Mouse (Mus musculus) lung, embryonic 14.5 days (tissue): Measurements from ENCODE around the gene Rnasel. TPM values are rescaled to one million over a fixed set of nuclear protein-coding genes. Genes with fewer than 3 reads are reported as not detected.

Experiments used
- ATAC-seq: fragments of 200-750 bp; cut with Nextera tagmentation; 2 replicates; pipeline ENCODE4 v1.8.0; 2017; ENCODE audit warnings: mild to moderate bottlenecking, moderate TSS enrichment, moderate library complexity; ENCODE audit not compliant: insufficient read depth
- DNase-seq: peaks from one replicate; pipeline ENCODE4 v3.0.0-alpha.2; 2015
- H3K27ac ChIP-seq: fragments of 300-500 bp; sonication (generic); 2 replicates; pipeline ENCODE4 v1.5.1; 2014; ENCODE audit warnings: low read depth, mild to moderate bottlenecking, moderate library complexity
- H3K27me3 ChIP-seq: fragments of 300-500 bp; sonication (generic); 2 replicates; pipeline ENCODE4 v1.6.1; 2014; ENCODE audit warnings: low read length, control low read depth; ENCODE audit not compliant: insufficient read depth
- H3K36me3 ChIP-seq: fragments of 300-500 bp; sonication (generic); 2 replicates; pipeline ENCODE4 v1.6.1; 2014; ENCODE audit warnings: control low read depth; ENCODE audit not compliant: insufficient read depth
- H3K4me1 ChIP-seq: fragments of 300-500 bp; sonication (generic); 2 replicates; pipeline ENCODE4 v1.6.1; 2014; ENCODE audit warnings: antibody characterized with exemption, control low read depth; ENCODE audit not compliant: insufficient read depth
- H3K4me2 ChIP-seq: fragments of 300-500 bp; sonication (generic); 2 replicates; pipeline ENCODE4 v1.6.1; 2014; ENCODE audit warnings: mild to moderate bottlenecking
- H3K4me3 ChIP-seq: fragments of 300-500 bp; sonication (generic); 2 replicates; pipeline ENCODE4 v1.5.1; 2014; ENCODE audit warnings: low read depth, low read length
- H3K9ac ChIP-seq: fragments of 300-500 bp; sonication (generic); 2 replicates; pipeline ENCODE4 v1.6.1; 2014
- H3K9me3 ChIP-seq: fragments of 300-500 bp; sonication (generic); 2 replicates; pipeline ENCODE4 v1.6.1; 2016; ENCODE audit warnings: low read depth, low read length, control low read depth
- CTCF ChIP-seq: IDR thresholded peaks from 2 replicates; pipeline ENCODE4 v1.5.1; 2016; ENCODE audit warnings: antibody characterized with exemption, low read depth
- WGBS: fragments of 180-500 bp; shearing (Covaris S2); extraction: QIAGEN DNeasy Blood & Tissue Kit; methylation state at CpG from one replicate; pipeline ENCODE4 v1.1.7; 2014; 5-methylcytosine and 5-hydroxymethylcytosine counted together
- polyA plus RNA-seq: library from polyadenylated mRNA; unstranded; fragments of >200 nt; fragmentation: Nextera tagmentation; extraction: Ambion mirVana; gene quantifications from 2 replicates; pipeline ENCODE4 v1.2.1, GENCODE M21; 2014

The Rnasel gene
- polyA plus RNA-seq, 1 experiment from 2014 or later, result 6.8 TPM

DNA sequence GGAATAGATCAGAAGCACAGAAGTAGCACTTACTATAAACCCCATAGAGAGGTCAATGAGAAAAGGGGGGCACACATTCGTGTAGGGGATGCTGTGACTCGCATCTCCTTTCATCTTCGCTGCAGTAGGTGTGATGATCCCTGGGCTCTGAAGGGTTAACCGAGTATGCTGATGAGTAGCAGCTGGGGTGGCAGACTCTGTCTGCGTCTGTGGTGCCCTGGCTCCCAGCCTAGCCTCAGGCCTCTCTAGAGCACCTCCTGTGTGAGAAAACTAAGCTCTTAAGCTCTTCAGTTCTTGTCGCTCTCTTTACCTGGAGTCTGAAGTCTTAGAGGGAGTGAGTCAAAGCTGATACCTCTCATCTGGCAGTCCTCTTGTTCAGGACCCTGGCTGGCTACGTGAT lies 45.1 kb upstream of the Rnasel start:
- Histone ChIP-seq H3K27ac (no peak overlapping the region), H3K4me1 (0 out of 2 replicates have a peak, but pooled peaks cover 2% of the 10 kb centered on the region), H3K9me3 (no peaks in the 10 kb centered on the region), H3K36me3 (no peaks in the 10 kb centered on the region), H3K27me3 (no peaks in the 10 kb centered on the region), H3K4me3 (no peak overlapping the region), H3K4me2 (no peak overlapping the region), H3K9ac (no peak overlapping the region)
- WGBS, result 16% methylated on average over 7 of the region's 7 CpGs
- DNase-seq (no peak), ATAC-seq (no peak)
- no peak for TF ChIP-seq CTCF

DNA sequence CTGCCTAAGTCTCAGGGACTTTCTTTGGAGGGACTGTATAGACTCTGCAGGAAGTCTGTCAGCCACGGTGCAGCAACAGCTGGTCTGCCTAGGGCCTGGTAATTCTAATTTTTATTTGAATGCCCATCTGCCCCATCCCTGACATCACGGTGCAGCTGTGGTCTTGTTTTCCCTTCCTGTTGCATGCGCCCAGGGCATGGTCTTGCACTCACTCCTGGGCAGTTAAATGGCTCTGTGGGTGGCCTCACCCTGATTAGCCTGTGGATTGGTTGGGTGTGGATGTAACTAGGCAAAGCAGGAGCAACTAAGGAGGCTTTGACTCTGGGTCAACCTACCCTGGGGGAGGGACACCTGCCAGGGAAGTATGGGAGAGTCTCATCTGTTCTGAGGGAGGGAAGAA lies 44.2 kb upstream of the Rnasel start:
- H3K27ac ChIP-seq, result no peak overlapping the region
- no peak for TF ChIP-seq CTCF
- no peak overlapping the region for H3K4me2 ChIP-seq
- DNase-seq, result no peak
- WGBS, result 45% methylated on average over 3 of the region's 3 CpGs
- ATAC-seq, result no peak
- no peaks in the 10 kb centered on the region for H3K9me3 ChIP-seq
- 0 out of 2 replicates have a peak, but pooled peaks cover 2% of the 10 kb centered on the region for H3K4me1 ChIP-seq
- no peak overlapping the region for H3K4me3 ChIP-seq
- H3K9ac ChIP-seq, result no peak overlapping the region
- H3K27me3 ChIP-seq, result no peaks in the 10 kb centered on the region
- H3K36me3 ChIP-seq, result no peaks in the 10 kb centered on the region

DNA sequence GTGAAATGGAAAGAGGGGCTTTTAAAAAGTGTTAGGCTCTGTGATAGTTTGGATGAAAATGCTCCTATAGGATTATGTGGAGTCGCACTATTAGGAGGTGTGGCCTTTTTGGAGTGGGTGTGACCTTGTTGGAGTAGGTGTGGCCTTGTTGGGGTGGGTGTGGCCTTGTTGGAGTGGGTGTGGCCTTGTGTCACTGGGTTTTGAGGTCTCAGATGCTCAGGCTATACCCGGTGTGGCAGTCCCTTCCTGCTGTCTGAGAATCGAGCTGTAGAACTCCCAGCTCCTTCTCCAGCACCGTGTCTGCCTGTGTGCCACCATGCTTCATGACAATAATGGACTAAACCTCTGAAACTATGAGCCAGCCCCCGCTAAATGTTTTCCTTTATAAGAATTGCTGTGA lies 40.6 kb upstream of the Rnasel start:
- 0 out of 2 replicates have a peak, but pooled peaks cover 2% of the 10 kb centered on the region for H3K4me1 ChIP-seq
- DNase-seq (no peak), ATAC-seq (no peak)
- no peak overlapping the region for H3K9ac ChIP-seq
- H3K27ac ChIP-seq, result no peak overlapping the region
- TF ChIP-seq CTCF, result no peak
- H3K36me3 ChIP-seq, result no peaks in the 10 kb centered on the region
- no peak overlapping the region for H3K4me3 ChIP-seq
- WGBS, result 84% methylated on average over 5 of the region's 5 CpGs
- H3K4me2 ChIP-seq, result no peak overlapping the region
- H3K27me3 ChIP-seq, result no peaks in the 10 kb centered on the region
- H3K9me3 ChIP-seq, result no peaks in the 10 kb centered on the region

DNA sequence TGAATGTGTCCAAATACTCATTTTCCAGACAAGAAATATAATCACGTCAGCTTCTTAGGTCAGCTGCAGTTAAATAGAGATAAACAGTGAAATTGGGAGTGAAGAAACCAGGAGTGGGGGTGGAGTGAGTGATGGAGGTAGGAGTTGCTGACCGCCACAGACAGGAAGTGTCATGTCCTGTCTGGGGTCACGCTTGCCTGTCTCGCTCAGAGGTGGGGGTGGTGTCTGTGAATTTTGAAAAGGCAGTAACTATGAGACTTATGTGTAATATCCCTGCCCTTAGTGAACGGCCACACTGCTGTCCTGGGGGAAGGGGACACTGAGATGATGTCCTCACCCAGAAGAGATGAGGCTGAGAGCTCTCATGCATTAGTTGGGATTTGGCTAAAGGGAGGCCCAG lies 39.8 kb upstream of the Rnasel start:
- H3K27ac ChIP-seq, result no peak overlapping the region
- TF ChIP-seq CTCF, result no peak
- peak; percentile 21; the same call in 1 of the 2 replicates for ATAC-seq

DNA sequence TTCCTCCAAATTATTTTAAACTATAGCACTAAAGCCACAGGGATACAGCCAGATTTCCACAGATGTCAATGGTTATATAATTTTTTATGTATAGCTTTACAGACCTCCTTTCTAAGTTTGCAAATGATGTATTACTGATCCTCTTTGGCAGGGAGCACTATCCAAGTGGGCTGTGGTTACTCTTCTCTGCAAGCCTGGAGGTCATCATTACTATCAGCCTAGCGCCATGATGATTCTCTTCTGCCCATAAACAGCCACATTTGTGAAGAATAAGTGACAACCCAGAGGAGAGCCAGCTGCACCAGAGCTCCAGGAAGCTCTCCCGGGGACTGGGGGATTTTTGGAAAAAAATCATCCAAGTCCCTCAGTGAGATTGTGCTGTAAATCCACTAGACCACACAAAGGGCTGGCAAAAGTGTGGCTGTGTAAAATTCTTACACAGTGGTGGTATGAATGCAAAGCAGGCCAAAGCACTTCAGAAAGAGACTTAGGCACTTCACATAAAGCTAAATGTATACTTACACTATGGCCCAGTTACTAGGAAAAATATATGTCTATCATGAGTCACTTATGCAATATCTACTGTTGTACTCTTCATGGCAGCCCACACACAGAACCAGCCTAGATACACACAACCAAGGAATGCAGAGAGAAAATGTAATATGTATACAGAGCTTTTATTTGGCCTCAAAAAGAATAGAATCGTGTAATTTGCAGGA lies 37.5 kb upstream of the Rnasel start:
- no peak overlapping the region for H3K4me2 ChIP-seq
- DNase-seq, result peak; percentile 60
- no peaks in the 10 kb centered on the region for H3K4me1 ChIP-seq
- H3K27ac ChIP-seq, result 0 out of 2 replicates have a peak overlapping the region, but pooled peaks have one; percentile 15
- 45% methylated on average over 3 of the region's 3 CpGs for WGBS
- H3K27me3 ChIP-seq, result no peaks in the 10 kb centered on the region
- H3K4me3 ChIP-seq, result no peak overlapping the region
- no peak overlapping the region for H3K9ac ChIP-seq
- peak; percentile 76 for ATAC-seq
- no peak for TF ChIP-seq CTCF
- H3K9me3 ChIP-seq, result no peaks in the 10 kb centered on the region
- H3K36me3 ChIP-seq, result no peaks in the 10 kb centered on the region

More for the DNA sequence above, 39.8 kb upstream of the Rnasel start:
- Histone ChIP-seq H3K4me2 (no peak overlapping the region), H3K36me3 (no peaks in the 10 kb centered on the region), H3K27me3 (no peaks in the 10 kb centered on the region), H3K9ac (no peak overlapping the region), H3K9me3 (no peaks in the 10 kb centered on the region), H3K4me1 (no peaks in the 10 kb centered on the region), H3K4me3 (no peak overlapping the region)
- DNase-seq, result no peak
- 31% methylated on average over 5 of the region's 5 CpGs for WGBS

DNA sequence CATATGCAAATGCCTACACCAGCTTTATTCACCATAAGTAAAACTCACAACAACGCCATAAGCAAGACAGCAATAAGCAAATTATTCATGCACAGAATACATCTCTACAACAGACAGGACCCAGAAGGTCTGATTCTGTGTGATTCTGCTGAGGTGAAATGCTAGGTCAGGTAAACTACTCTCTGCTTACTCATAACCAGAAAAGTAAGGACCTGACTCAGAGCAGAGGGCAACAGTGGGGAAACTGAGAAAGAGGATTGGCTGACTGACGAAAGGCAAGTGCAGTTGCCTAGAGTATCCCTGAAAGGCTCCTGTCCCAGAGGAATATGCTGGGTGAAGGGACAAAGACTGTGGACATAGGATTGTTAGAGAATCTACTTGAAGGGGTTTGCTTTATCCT lies 36.6 kb upstream of the Rnasel start:
- no peaks in the 10 kb centered on the region for H3K9me3 ChIP-seq
- DNase-seq, result no peak
- no peak for TF ChIP-seq CTCF
- no peak overlapping the region for H3K4me3 ChIP-seq
- WGBS, result 90% methylated on average over 2 of the region's 2 CpGs
- no peak overlapping the region for H3K27ac ChIP-seq
- H3K27me3 ChIP-seq, result no peaks in the 10 kb centered on the region
- no peak for ATAC-seq
- no peak overlapping the region for H3K9ac ChIP-seq
- no peaks in the 10 kb centered on the region for H3K4me1 ChIP-seq
- no peak overlapping the region for H3K4me2 ChIP-seq
- no peaks in the 10 kb centered on the region for H3K36me3 ChIP-seq

DNA sequence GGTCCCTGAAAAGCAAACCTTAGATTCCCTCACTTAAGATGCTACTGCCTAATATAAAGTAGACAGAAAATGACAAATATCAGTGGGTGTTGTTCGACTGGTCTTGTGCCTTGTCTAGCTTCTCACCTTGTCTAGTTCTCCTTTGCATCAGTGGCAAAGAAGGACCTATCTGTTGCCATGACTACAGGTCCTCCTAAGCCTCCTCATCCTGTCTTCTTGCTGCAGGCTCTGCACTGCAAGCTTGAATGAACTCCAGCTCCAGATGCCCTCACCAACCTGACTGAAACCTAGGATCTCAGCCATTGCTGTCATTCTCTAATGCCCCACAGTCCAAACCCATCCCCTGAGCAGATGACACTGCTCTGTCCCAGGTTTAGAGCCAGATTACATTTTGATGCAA lies 31.2 kb upstream of the Rnasel start:
- DNase-seq (no peak), ATAC-seq (no peak)
- H3K27me3 ChIP-seq, result no peaks in the 10 kb centered on the region
- H3K9me3 ChIP-seq, result no peaks in the 10 kb centered on the region
- H3K36me3 ChIP-seq, result no peaks in the 10 kb centered on the region
- no peak overlapping the region for H3K9ac ChIP-seq
- 74% methylated on average over 1 of the region's 1 CpGs for WGBS
- H3K27ac ChIP-seq, result no peak overlapping the region
- H3K4me2 ChIP-seq, result no peak overlapping the region
- no peak for TF ChIP-seq CTCF
- no peaks in the 10 kb centered on the region for H3K4me1 ChIP-seq
- no peak overlapping the region for H3K4me3 ChIP-seq

DNA sequence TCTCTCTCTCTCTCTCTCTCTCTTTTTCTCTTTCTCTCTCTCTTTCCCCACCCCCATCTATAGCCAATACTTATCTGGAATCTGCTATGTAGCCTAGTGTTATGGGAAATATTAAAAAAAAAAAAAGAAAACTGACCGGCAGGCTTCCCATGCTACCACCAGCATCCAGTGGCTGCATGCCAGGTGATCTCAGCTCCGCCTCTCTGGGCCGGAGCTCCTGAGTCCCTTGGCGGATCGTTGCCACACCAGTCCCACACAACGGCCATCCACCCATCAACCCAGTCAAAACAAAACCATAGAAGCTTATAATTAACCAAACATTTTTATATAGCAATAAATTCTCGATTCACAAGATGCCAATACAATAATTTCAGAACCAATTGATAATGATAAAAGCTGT lies 28.3 kb upstream of the Rnasel start:
- H3K4me2 ChIP-seq, result no peak overlapping the region
- no peak for ATAC-seq
- H3K4me1 ChIP-seq, result no peaks in the 10 kb centered on the region
- 62% methylated on average over 7 of the region's 7 CpGs for WGBS
- TF ChIP-seq CTCF, result no peak
- H3K27me3 ChIP-seq, result no peaks in the 10 kb centered on the region
- no peaks in the 10 kb centered on the region for H3K9me3 ChIP-seq
- H3K9ac ChIP-seq, result no peak overlapping the region
- no peak overlapping the region for H3K27ac ChIP-seq
- no peak overlapping the region for H3K4me3 ChIP-seq
- peak; percentile 34 for DNase-seq
- H3K36me3 ChIP-seq, result no peaks in the 10 kb centered on the region
